Mouse (Mus musculus) stomach, embryonic 16.5 days (tissue): ENCODE results near the gene Mob3b. TPM values are rescaled to one million over a fixed set of nuclear protein-coding genes. Genes with fewer than 3 reads are reported as not detected.

Experiments used
- ATAC-seq: fragments of 200-750 bp; cut with Nextera tagmentation; 2 replicates; pipeline ENCODE4 v1.8.0; 2017; ENCODE audit warnings: moderate number of reproducible peaks, moderate TSS enrichment; ENCODE audit not compliant: insufficient read depth, low FRiP score
- H3K27ac ChIP-seq: fragments of 300-500 bp; sonication (generic); 2 replicates; pipeline ENCODE4 v1.5.1; 2014; ENCODE audit warnings: low read length
- H3K27me3 ChIP-seq: fragments of 300-500 bp; sonication (generic); 2 replicates; pipeline ENCODE4 v1.6.1; 2014; ENCODE audit warnings: low read length, control low read depth, mixed read lengths; ENCODE audit not compliant: control insufficient read depth, insufficient read depth
- H3K36me3 ChIP-seq: fragments of 300-500 bp; sonication (generic); 2 replicates; pipeline ENCODE4 v1.6.1; 2014; ENCODE audit warnings: low read length; ENCODE audit not compliant: control insufficient read depth, insufficient read depth
- H3K4me1 ChIP-seq: fragments of 300-500 bp; sonication (generic); 2 replicates; pipeline ENCODE4 v1.6.1; 2014; ENCODE audit warnings: low read length, control low read depth, mixed read lengths; ENCODE audit not compliant: control insufficient read depth, insufficient read depth
- H3K4me2 ChIP-seq: fragments of 300-500 bp; sonication (generic); 2 replicates; pipeline ENCODE4 v1.6.1; 2014; ENCODE audit warnings: low read depth, low read length, mixed read lengths
- H3K4me3 ChIP-seq: fragments of 300-500 bp; sonication (generic); replicated peaks from 2 replicates; pipeline ENCODE4 v1.5.1; 2014; ENCODE audit warnings: mild to moderate bottlenecking, low read length
- H3K9ac ChIP-seq: fragments of 300-500 bp; sonication (generic); 2 replicates; pipeline ENCODE4 v1.6.1; 2014; ENCODE audit warnings: low read length
- H3K9me3 ChIP-seq: fragments of 300-500 bp; sonication (generic); replicated peaks from 2 replicates; pipeline ENCODE4 v1.6.1; 2016; ENCODE audit warnings: low read length, control low read depth; ENCODE audit not compliant: control insufficient read depth
- WGBS: fragments of 180-500 bp; shearing (Covaris S2); extraction: QIAGEN DNeasy Blood & Tissue Kit; methylation state at CpG from one replicate; pipeline ENCODE4 v1.1.7; 2014; 5-methylcytosine and 5-hydroxymethylcytosine counted together
- polyA plus RNA-seq: library from polyadenylated mRNA; unstranded; fragments of >200 nt; fragmentation: Nextera tagmentation; extraction: Ambion mirVana; gene quantifications from 2 replicates; pipeline ENCODE4 v1.2.1, GENCODE M21; 2015

Mob3b gene
- polyA plus RNA-seq, 1 experiment from 2014 or later, result 26.8 TPM

DNA sequence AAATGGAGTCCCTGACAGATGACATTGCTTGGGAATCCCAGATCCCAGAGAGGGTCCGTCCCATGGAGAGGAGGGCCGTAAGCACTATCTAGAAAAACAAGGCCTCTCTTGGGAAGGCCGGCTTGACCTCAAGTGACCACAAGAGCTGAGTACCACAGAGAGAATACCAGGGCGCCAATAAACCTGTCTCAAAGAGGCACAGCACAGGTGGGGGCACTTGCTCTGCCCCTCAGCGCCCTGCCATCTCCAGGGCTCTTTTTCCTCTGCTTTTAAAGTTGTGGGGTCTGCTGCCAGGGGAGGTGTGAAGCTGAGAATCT lies 107.6 kb downstream of the Mob3b start:
- Histone ChIP-seq H3K27ac (no peak overlapping the region), H3K9me3 (no peaks in the 10 kb centered on the region), H3K36me3 (no peaks in the 10 kb centered on the region), H3K27me3 (no peaks in the 10 kb centered on the region), H3K4me3 (no peak overlapping the region), H3K4me1 (peaks cover 10% of the 10 kb centered on the region; the same call in 1 of the 2 replicates), H3K4me2 (no peak overlapping the region), H3K9ac (no peak overlapping the region)
- no peak for ATAC-seq
- 69% methylated on average over 5 of the region's 5 CpGs for WGBS

DNA sequence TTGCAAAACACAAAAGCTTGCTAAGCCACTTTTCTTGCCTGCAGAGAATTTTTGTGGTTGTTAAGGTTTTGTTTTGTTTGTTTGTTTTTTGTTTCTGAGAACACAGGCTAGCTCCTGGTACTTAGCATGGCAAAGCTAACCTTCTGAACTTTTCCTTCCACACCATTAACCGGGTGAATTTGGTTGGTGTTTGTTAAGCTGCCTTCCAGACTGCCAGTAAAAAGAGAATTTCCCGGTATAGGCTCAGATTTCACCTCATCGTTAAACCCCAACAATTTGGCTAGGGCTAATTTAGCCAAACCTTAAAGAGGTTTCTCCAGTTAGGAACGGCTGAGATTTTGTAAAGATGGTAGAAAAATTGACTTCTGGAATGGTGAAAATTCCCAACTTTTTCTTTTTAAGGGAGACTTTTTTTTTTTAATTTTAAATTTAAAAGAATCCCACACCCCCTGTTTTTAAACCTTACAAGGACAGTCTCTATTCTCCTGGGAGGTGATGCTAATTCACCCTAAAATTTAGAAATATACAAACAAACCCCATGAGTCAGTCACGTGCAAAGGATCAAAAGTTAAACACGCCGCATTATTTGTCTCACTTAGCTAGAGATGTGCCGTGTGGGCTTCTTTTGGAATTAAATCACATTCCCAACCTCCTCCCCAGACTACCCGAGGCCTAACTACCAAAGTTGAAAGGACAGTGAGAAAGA lies 108.1 kb downstream of the Mob3b start:
- H3K4me3 ChIP-seq, result no peak overlapping the region
- 55% methylated on average over 9 of the region's 9 CpGs for WGBS
- no peaks in the 10 kb centered on the region for H3K9me3 ChIP-seq
- H3K4me2 ChIP-seq, result no peak overlapping the region
- H3K36me3 ChIP-seq, result no peaks in the 10 kb centered on the region
- no peak overlapping the region for H3K9ac ChIP-seq
- no peak for ATAC-seq
- peaks cover 10% of the 10 kb centered on the region; the same call in 1 of the 2 replicates for H3K4me1 ChIP-seq
- no peaks in the 10 kb centered on the region for H3K27me3 ChIP-seq
- H3K27ac ChIP-seq, result no peak overlapping the region

DNA sequence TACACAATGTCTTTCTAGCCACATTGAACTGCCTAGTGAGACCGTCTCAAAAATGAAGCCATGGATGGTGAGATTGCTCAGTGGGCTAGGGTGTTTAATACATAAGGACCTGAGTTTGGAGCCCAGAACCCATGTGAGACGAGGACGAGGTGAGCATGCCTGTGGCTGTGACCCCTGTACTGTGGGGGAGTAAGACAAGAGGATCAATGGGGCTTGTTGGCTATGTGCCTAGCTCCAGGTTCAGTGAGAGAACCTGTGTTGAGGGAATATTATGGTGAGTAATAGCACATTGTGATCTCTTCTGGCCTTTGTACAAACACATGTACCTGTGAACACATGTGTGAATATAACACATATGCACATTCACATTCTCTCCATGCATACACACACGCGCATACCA lies 116.4 kb downstream of the Mob3b start:
- no peak for ATAC-seq
- H3K4me1 ChIP-seq, result no peaks in the 10 kb centered on the region
- no peaks in the 10 kb centered on the region for H3K9me3 ChIP-seq
- H3K4me3 ChIP-seq, result no peak overlapping the region
- no peak overlapping the region for H3K27ac ChIP-seq
- 91% methylated on average over 5 of the region's 5 CpGs for WGBS
- H3K36me3 ChIP-seq, result peaks cover 4% of the 10 kb centered on the region; the same call in 1 of the 2 replicates
- H3K9ac ChIP-seq, result no peak overlapping the region
- no peak overlapping the region for H3K4me2 ChIP-seq
- no peaks in the 10 kb centered on the region for H3K27me3 ChIP-seq

DNA sequence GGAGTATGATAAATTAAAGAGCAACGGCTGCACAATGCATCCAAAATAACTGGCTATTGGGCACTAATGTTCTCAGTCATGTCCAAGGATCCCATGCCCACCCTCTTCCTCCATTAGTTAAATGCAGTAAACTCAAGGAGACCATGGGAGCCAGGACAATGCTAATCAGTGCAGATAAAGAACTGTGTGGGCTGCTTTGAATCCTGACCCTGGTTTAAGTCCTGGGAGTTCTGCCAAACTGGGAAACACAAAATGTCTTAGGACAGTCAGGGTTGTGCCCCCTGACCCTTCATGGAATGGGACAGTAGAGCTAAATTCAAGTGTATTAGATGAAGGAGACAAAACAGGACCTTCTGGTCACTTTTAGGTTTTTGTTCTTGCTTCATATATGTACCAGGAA lies 117.0 kb downstream of the Mob3b start:
- H3K27ac ChIP-seq, result no peak overlapping the region
- no peak overlapping the region for H3K4me3 ChIP-seq
- ATAC-seq, result no peak
- no peaks in the 10 kb centered on the region for H3K27me3 ChIP-seq
- no peak overlapping the region for H3K9ac ChIP-seq
- peaks cover 4% of the 10 kb centered on the region; the same call in 1 of the 2 replicates for H3K36me3 ChIP-seq
- H3K4me2 ChIP-seq, result no peak overlapping the region
- WGBS, result 54% methylated on average over 1 of the region's 1 CpGs
- H3K4me1 ChIP-seq, result no peaks in the 10 kb centered on the region
- no peaks in the 10 kb centered on the region for H3K9me3 ChIP-seq

DNA sequence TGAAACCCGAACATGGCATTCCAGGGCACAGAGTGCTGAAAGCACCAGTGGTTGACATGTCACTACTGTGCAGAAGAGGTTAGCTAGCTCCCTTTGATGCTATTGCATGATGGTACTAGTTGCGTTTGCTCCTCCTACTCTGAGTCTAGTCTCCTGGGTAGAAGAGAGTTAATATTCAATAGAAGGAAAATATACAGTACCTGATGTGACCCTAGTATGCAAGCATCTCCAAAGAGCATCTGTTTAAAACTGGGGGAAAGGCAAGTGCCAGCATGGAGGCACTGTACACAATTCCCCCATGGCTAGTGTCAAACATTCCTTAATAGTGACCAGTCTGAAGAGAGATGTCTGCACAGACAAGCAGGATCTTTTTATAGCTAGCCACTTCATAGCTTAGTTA lies 119.5 kb downstream of the Mob3b start:
- Histone ChIP-seq H3K36me3 (peaks cover 4% of the 10 kb centered on the region; the same call in 1 of the 2 replicates), H3K9ac (no peak overlapping the region), H3K9me3 (no peaks in the 10 kb centered on the region), H3K27ac (no peak overlapping the region), H3K4me2 (no peak overlapping the region), H3K27me3 (no peaks in the 10 kb centered on the region), H3K4me1 (peaks cover 6% of the 10 kb centered on the region; the same call in 1 of the 2 replicates), H3K4me3 (no peak overlapping the region)
- ATAC-seq, result no peak
- WGBS, result 73% methylated on average over 2 of the region's 2 CpGs

DNA sequence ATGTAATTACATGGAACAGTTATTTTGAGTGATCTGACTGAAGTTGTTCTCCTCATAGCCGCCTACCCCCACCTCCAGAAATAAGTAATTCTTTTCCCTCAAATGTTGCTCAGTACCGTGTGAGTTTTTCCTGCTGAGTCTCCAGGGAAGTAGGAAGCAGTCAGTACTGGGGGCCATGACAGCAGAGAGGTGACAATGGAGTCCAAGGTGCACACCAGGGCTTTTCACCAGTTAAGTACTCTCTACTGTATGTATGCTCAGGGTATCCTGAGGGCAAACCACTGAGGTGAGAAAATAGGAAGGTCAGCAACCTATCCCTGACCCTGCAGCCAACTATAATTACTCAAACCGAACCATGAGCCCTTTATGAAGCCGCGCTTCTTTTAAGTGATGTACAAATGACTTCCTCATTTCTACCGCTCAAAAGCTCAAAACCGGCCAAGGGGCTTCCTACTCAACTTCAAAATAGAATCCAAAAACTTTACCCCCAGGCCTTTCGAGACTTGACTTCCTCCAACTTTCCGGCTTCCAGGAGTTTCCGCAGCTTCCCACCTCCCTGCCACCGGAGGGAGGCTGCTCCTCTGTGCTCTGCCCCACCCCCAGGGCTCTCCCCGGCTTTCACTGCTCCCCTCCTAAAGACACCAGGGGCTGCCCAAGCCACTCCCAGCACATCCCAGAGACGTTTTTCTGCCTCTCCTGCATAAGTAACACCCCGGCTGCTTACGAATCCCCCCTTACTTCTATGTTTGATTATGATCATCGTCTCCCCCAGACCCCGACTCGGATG lies 122.6 kb downstream of the Mob3b start:
- no peak for ATAC-seq
- Histone ChIP-seq H3K9ac (peak overlapping the region; percentile 46; the same call in 1 of the 2 replicates), H3K4me2 (peak overlapping the region; percentile 23; the same call in 1 of the 2 replicates), H3K9me3 (no peaks in the 10 kb centered on the region), H3K27me3 (no peaks in the 10 kb centered on the region), H3K27ac (no peak overlapping the region), H3K4me1 (peaks cover 13% of the 10 kb centered on the region), H3K36me3 (peaks cover 4% of the 10 kb centered on the region; the same call in 1 of the 2 replicates), H3K4me3 (no peak overlapping the region)
- WGBS, result 42% methylated on average over 18 of the region's 18 CpGs

DNA sequence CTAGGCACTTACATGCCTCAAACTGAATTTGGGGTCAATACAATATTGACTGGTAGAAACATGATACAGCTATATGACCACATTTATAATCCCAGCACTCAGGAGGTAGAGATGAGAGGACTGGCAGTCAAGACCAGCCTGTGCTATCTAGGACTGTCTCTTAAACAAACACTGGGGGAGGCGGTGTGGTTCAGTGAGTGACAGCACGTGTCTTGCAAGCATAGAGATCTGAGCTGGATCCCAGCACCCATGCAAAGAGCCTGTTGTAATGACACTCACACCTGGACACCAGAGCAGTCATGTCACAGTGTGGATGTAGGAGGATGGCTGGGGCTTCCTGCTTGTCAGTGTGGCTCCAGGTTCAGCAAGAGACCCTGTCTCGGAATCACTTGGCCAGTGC lies 124.5 kb downstream of the Mob3b start:
- Histone ChIP-seq H3K36me3 (no peaks in the 10 kb centered on the region), H3K4me1 (peaks cover 13% of the 10 kb centered on the region), H3K4me3 (no peak overlapping the region), H3K9me3 (no peaks in the 10 kb centered on the region), H3K9ac (no peak overlapping the region), H3K4me2 (no peak overlapping the region), H3K27me3 (no peaks in the 10 kb centered on the region), H3K27ac (no peak overlapping the region)
- 81% methylated on average over 3 of the region's 3 CpGs for whole genome bisulfite sequencing
- no peak for ATAC-seq

DNA sequence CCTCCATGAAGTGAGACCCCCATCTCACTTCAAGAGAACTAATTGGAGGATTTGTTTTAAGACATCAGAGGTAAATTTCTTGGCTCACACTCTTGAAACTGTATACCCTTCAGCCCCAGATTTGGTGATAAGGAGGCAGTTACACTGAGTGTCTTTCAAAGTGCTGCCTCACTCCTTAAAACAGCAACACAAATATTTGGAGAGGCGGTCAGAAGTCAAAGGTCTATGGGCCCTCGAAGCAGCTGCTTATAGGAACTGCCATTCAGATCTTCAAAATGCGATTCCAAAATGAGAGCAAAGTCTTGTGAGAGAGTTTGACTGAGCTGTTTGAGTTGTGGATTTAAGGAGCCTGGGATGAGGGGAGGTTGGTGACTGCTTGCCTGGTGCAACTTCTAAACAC lies 125.7 kb downstream of the Mob3b start:
- Histone ChIP-seq H3K4me3 (no peak overlapping the region), H3K4me1 (peaks cover 13% of the 10 kb centered on the region), H3K27me3 (no peaks in the 10 kb centered on the region), H3K27ac (no peak overlapping the region), H3K9me3 (no peaks in the 10 kb centered on the region), H3K4me2 (no peak overlapping the region), H3K36me3 (no peaks in the 10 kb centered on the region), H3K9ac (no peak overlapping the region)
- no peak for ATAC-seq
- WGBS, result 29% methylated on average over 3 of the region's 3 CpGs

DNA sequence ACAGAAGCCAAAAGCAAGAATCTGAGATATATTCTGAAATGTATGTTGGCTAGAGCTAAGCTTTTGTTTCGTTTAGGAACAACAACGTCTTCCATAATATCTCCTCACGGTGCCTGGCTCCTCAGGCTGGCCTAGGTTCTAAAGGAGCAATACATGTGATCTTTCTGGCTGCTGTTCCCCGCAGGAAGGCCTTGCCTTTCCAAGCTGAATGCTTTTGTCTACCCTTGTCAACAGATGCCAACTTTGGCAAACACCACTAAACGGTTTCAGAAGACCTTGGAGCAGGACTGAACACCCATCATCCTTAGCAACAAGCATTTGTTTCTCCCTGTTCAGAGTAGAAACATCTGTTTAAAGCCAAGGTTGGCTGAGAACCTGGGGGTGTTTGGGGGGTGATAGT lies 126.1 kb downstream of the Mob3b start:
- no peaks in the 10 kb centered on the region for H3K27me3 ChIP-seq
- 53% methylated on average over 5 of the region's 5 CpGs for WGBS
- peaks cover 13% of the 10 kb centered on the region for H3K4me1 ChIP-seq
- H3K9me3 ChIP-seq, result no peaks in the 10 kb centered on the region
- H3K27ac ChIP-seq, result no peak overlapping the region
- no peak overlapping the region for H3K9ac ChIP-seq
- no peak for ATAC-seq
- H3K36me3 ChIP-seq, result no peaks in the 10 kb centered on the region
- H3K4me2 ChIP-seq, result no peak overlapping the region
- no peak overlapping the region for H3K4me3 ChIP-seq
